Mouse (Mus musculus) lung, embryonic 14.5 days (tissue): ENCODE measurements around the gene Evpl. TPM values are rescaled to one million over a fixed set of nuclear protein-coding genes. Genes with fewer than 3 reads are reported as not detected.

Experiments used
- ATAC-seq: fragments of 200-750 bp; cut with Nextera tagmentation; 2 replicates; pipeline ENCODE4 v1.8.0; 2017; ENCODE audit warnings: mild to moderate bottlenecking, moderate TSS enrichment, moderate library complexity; ENCODE audit not compliant: insufficient read depth
- DNase-seq: peaks from one replicate; pipeline ENCODE4 v3.0.0-alpha.2; 2015
- H3K27ac ChIP-seq: fragments of 300-500 bp; sonication (generic); 2 replicates; pipeline ENCODE4 v1.5.1; 2014; ENCODE audit warnings: low read depth, mild to moderate bottlenecking, moderate library complexity
- H3K27me3 ChIP-seq: fragments of 300-500 bp; sonication (generic); 2 replicates; pipeline ENCODE4 v1.6.1; 2014; ENCODE audit warnings: low read length, control low read depth; ENCODE audit not compliant: insufficient read depth
- H3K36me3 ChIP-seq: fragments of 300-500 bp; sonication (generic); 2 replicates; pipeline ENCODE4 v1.6.1; 2014; ENCODE audit warnings: control low read depth; ENCODE audit not compliant: insufficient read depth
- H3K4me1 ChIP-seq: fragments of 300-500 bp; sonication (generic); 2 replicates; pipeline ENCODE4 v1.6.1; 2014; ENCODE audit warnings: antibody characterized with exemption, control low read depth; ENCODE audit not compliant: insufficient read depth
- H3K4me2 ChIP-seq: fragments of 300-500 bp; sonication (generic); 2 replicates; pipeline ENCODE4 v1.6.1; 2014; ENCODE audit warnings: mild to moderate bottlenecking
- H3K4me3 ChIP-seq: fragments of 300-500 bp; sonication (generic); 2 replicates; pipeline ENCODE4 v1.5.1; 2014; ENCODE audit warnings: low read depth, low read length
- H3K9ac ChIP-seq: fragments of 300-500 bp; sonication (generic); 2 replicates; pipeline ENCODE4 v1.6.1; 2014
- H3K9me3 ChIP-seq: fragments of 300-500 bp; sonication (generic); 2 replicates; pipeline ENCODE4 v1.6.1; 2016; ENCODE audit warnings: low read depth, low read length, control low read depth
- CTCF ChIP-seq: IDR thresholded peaks from 2 replicates; pipeline ENCODE4 v1.5.1; 2016; ENCODE audit warnings: antibody characterized with exemption, low read depth
- WGBS: fragments of 180-500 bp; shearing (Covaris S2); extraction: QIAGEN DNeasy Blood & Tissue Kit; methylation state at CpG from one replicate; pipeline ENCODE4 v1.1.7; 2014; 5-methylcytosine and 5-hydroxymethylcytosine counted together
- polyA plus RNA-seq: library from polyadenylated mRNA; unstranded; fragments of >200 nt; fragmentation: Nextera tagmentation; extraction: Ambion mirVana; gene quantifications from 2 replicates; pipeline ENCODE4 v1.2.1, GENCODE M21; 2014

The Evpl gene
- polyA plus RNA-seq, 1 experiment from 2014 or later, result 4.4 TPM

DNA sequence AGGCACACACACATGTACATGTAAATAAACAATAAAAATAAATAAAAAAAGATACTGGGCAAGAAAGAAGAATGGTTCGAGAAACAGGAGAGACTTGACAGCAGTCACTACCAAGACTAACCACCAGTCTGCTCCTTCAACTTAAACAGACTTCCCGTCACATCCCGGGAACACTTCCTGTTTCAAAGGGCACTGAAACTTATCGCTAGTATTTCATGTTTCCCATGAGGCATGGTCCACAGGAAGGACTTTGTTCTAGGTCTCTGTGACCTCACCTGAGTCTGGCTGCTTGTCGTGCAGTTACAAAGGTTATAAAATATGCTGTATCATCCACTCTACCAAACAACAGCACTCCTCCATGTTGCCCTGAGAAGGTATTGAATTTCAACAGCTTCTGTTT, 42.6 kb downstream of the Evpl start:
- Histone ChIP-seq H3K4me3 (no peak overlapping the region), H3K4me1 (peaks cover 6% of the 10 kb centered on the region; the same call in 1 of the 2 replicates), H3K36me3 (peaks cover 6% of the 10 kb centered on the region; the same call in 1 of the 2 replicates), H3K9me3 (no peaks in the 10 kb centered on the region), H3K27me3 (no peaks in the 10 kb centered on the region), H3K27ac (no peak overlapping the region), H3K9ac (no peak overlapping the region), H3K4me2 (no peak overlapping the region)
- no peak for DNase-seq
- no peak for ATAC-seq
- TF ChIP-seq CTCF, result peak; percentile 22
- 65% methylated on average over 5 of the region's 5 CpGs for WGBS

GRCm38 (mm10) chr11:116194619-116195018, 43.3 kb downstream of the Evpl start:
- Histone ChIP-seq H3K9ac (no peak overlapping the region), H3K4me2 (no peak overlapping the region)

GRCm38 (mm10) chr11:116187226-116187930, 50.5 kb downstream of the Evpl start:
- DNase-seq (no peak), ATAC-seq (no peak)
- 50% methylated on average over 11 of the region's 11 CpGs for WGBS
- no peak overlapping the region for H3K4me3 ChIP-seq
- H3K4me2 ChIP-seq, result no peak overlapping the region
- H3K36me3 ChIP-seq, result peaks cover 40% of the 10 kb centered on the region
- H3K27ac ChIP-seq, result no peak overlapping the region
- H3K9ac ChIP-seq, result no peak overlapping the region
- no peaks in the 10 kb centered on the region for H3K9me3 ChIP-seq
- no peak for TF ChIP-seq CTCF
- H3K27me3 ChIP-seq, result no peaks in the 10 kb centered on the region
- no peaks in the 10 kb centered on the region for H3K4me1 ChIP-seq

More at GRCm38 (mm10) chr11:116194619-116195018, 43.3 kb downstream of the Evpl start:
- Histone ChIP-seq H3K4me1 (peaks cover 4% of the 10 kb centered on the region; the same call in 1 of the 2 replicates), H3K9me3 (no peaks in the 10 kb centered on the region), H3K27me3 (no peaks in the 10 kb centered on the region), H3K4me3 (no peak overlapping the region), H3K27ac (no peak overlapping the region), H3K36me3 (peaks cover 9% of the 10 kb centered on the region; the same call in 1 of the 2 replicates)
- DNase-seq (no peak), ATAC-seq (no peak)
- 92% methylated on average over 8 of the region's 8 CpGs for WGBS
- no peak for TF ChIP-seq CTCF

- peaks cover 43% of the 10 kb centered on the region for H3K36me3 ChIP-seq
- no peak for DNase-seq
These were observed 51.5 kb downstream of the Evpl start for GRCm38 (mm10) chr11:116186360-116186759.

GRCm38 (mm10) chr11:116185836-116186235, 52.0 kb downstream of the Evpl start:
- TF ChIP-seq CTCF, result no peak
- no peaks in the 10 kb centered on the region for H3K27me3 ChIP-seq
- no peaks in the 10 kb centered on the region for H3K4me1 ChIP-seq
- DNase-seq (no peak), ATAC-seq (no peak)
- no peak overlapping the region for H3K9ac ChIP-seq
- no peak overlapping the region for H3K4me2 ChIP-seq
- H3K27ac ChIP-seq, result no peak overlapping the region
- H3K36me3 ChIP-seq, result peaks cover 42% of the 10 kb centered on the region
- no peak overlapping the region for H3K4me3 ChIP-seq
- WGBS, result 80% methylated on average over 3 of the region's 3 CpGs
- H3K9me3 ChIP-seq, result no peaks in the 10 kb centered on the region

More at GRCm38 (mm10) chr11:116186360-116186759, 51.5 kb downstream of the Evpl start:
- Histone ChIP-seq H3K4me1 (no peaks in the 10 kb centered on the region), H3K9ac (no peak overlapping the region), H3K27ac (no peak overlapping the region), H3K9me3 (no peaks in the 10 kb centered on the region), H3K27me3 (no peaks in the 10 kb centered on the region), H3K4me3 (no peak overlapping the region), H3K4me2 (no peak overlapping the region)
- no peak for ATAC-seq
- WGBS, result 83% methylated on average over 11 of the region's 11 CpGs
- no peak for TF ChIP-seq CTCF

GRCm38 (mm10) chr11:116178411-116179121, 59.3 kb downstream of the Evpl start:
- Histone ChIP-seq H3K9ac (no peak overlapping the region), H3K36me3 (peaks cover 72% of the 10 kb centered on the region), H3K4me3 (no peak overlapping the region), H3K27me3 (no peaks in the 10 kb centered on the region), H3K27ac (no peak overlapping the region), H3K4me1 (no peaks in the 10 kb centered on the region), H3K9me3 (no peaks in the 10 kb centered on the region), H3K4me2 (no peak overlapping the region)
- DNase-seq, result no peak
- 83% methylated on average over 20 of the region's 20 CpGs for WGBS
- no peak for TF ChIP-seq CTCF
- ATAC-seq, result no peak

GRCm38 (mm10) chr11:116176010-116176409, 61.9 kb downstream of the Evpl start:
- WGBS, result 75% methylated on average over 7 of the region's 7 CpGs
- no peaks in the 10 kb centered on the region for H3K4me1 ChIP-seq
- H3K4me3 ChIP-seq, result no peak overlapping the region
- ATAC-seq (no peak), DNase-seq (no peak)
- H3K9me3 ChIP-seq, result no peaks in the 10 kb centered on the region
- TF ChIP-seq CTCF, result no peak
- no peak overlapping the region for H3K9ac ChIP-seq
- H3K36me3 ChIP-seq, result peaks cover 88% of the 10 kb centered on the region
- no peak overlapping the region for H3K4me2 ChIP-seq
- H3K27ac ChIP-seq, result no peak overlapping the region
- no peaks in the 10 kb centered on the region for H3K27me3 ChIP-seq
